Mouse (Mus musculus) intestine, embryonic 16.5 days (tissue): ENCODE measurements around the gene Nop2. TPM values are rescaled to one million over a fixed set of nuclear protein-coding genes. Genes with fewer than 3 reads are reported as not detected.

ENCODE experiments used
- ATAC-seq: fragments of 200-750 bp; cut with Nextera tagmentation; 2 replicates; pipeline ENCODE4 v1.8.0; 2017; ENCODE audit warnings: moderate TSS enrichment, moderate library complexity
- H3K27ac ChIP-seq: fragments of 300-500 bp; sonication (generic); 2 replicates; pipeline ENCODE4 v1.5.1; 2014; ENCODE audit warnings: mild to moderate bottlenecking, low read length
- H3K27me3 ChIP-seq: fragments of 300-500 bp; sonication (generic); replicated peaks from 2 replicates; pipeline ENCODE4 v1.6.1; 2014; ENCODE audit warnings: low read length, control low read depth, mixed read lengths; ENCODE audit not compliant: control insufficient read depth, insufficient read depth
- H3K36me3 ChIP-seq: fragments of 300-500 bp; sonication (generic); 2 replicates; pipeline ENCODE4 v1.6.1; 2014; ENCODE audit warnings: low read length, control low read depth; ENCODE audit not compliant: control insufficient read depth, insufficient read depth
- H3K4me1 ChIP-seq: fragments of 300-500 bp; sonication (generic); 2 replicates; pipeline ENCODE4 v1.6.1; 2014; ENCODE audit warnings: low read length, control low read depth, mixed read lengths; ENCODE audit not compliant: control insufficient read depth, insufficient read depth
- H3K4me2 ChIP-seq: fragments of 300-500 bp; sonication (generic); 2 replicates; pipeline ENCODE4 v1.6.1; 2014; ENCODE audit warnings: low read depth, low read length, control low read depth
- H3K4me3 ChIP-seq: fragments of 300-500 bp; sonication (generic); 2 replicates; pipeline ENCODE4 v1.5.1; 2014; ENCODE audit warnings: mild to moderate bottlenecking, low read length
- H3K9ac ChIP-seq: fragments of 300-500 bp; sonication (generic); 2 replicates; pipeline ENCODE4 v1.6.1; 2014; ENCODE audit warnings: low read depth, low read length
- H3K9me3 ChIP-seq: fragments of 300-500 bp; sonication (generic); 2 replicates; pipeline ENCODE4 v1.6.1; 2016; ENCODE audit warnings: low read length, control low read depth; ENCODE audit not compliant: control insufficient read depth
- WGBS: fragments of 180-500 bp; shearing (Covaris S2); extraction: QIAGEN DNeasy Blood & Tissue Kit; methylation state at CpG from one replicate; pipeline ENCODE4 v1.1.7; 2014; 5-methylcytosine and 5-hydroxymethylcytosine counted together
- polyA plus RNA-seq: library from polyadenylated mRNA; unstranded; fragments of >200 nt; fragmentation: Nextera tagmentation; extraction: Ambion mirVana; gene quantifications from 2 replicates; pipeline ENCODE4 v1.2.1, GENCODE M21; 2015

Nop2 gene
- polyA plus RNA-seq, 1 experiment from 2014 or later = 66.8 TPM

DNA sequence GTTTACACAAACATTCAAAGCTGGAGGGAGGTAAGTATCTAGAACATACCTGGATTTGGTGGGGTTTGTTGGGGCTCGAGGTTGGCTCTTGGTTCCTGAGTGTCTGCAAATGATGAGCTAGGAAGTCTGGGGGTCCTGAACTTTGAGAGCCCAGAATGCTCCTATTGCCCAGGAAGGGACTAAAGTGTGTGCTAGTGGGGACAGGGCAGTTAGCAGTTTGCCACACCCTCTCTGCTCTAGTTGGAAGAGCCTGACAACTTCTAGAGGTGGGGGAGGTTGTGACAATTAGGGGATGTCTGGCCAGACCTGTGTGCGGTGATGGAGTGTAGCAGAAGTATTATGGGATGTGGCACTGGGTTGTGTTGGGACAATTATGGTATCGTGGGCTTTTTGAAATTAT, 36.9 kb upstream of the Nop2 start:
- Histone ChIP-seq H3K9me3 (no peaks in the 10 kb centered on the region), H3K4me2 (no peak overlapping the region), H3K36me3 (no peaks in the 10 kb centered on the region; the same call in 1 of the 2 replicates), H3K4me1 (peaks cover 34% of the 10 kb centered on the region), H3K27me3 (no peaks in the 10 kb centered on the region), H3K4me3 (no peak overlapping the region), H3K9ac (no peak overlapping the region), H3K27ac (peak overlapping the region; percentile 97; the same call in 1 of the 2 replicates)
- no peak for ATAC-seq
- WGBS = 57% methylated on average over 3 of the region's 3 CpGs

- H3K4me3 ChIP-seq = peak within 1 kb of the TSS; percentile 98
- no peaks in the 10 kb centered on the region for H3K9me3 ChIP-seq
- peak within 1 kb of the TSS; percentile 97 for H3K27ac ChIP-seq
- H3K4me1 ChIP-seq = peaks cover 31% of the 10 kb centered on the region
- peak within 1 kb of the TSS; percentile 96 for H3K9ac ChIP-seq
- peak; percentile 77 for ATAC-seq
- H3K4me2 ChIP-seq = peak within 1 kb of the TSS; percentile 94
- WGBS = 2% methylated on average over 45 of the region's 45 CpGs
- H3K27me3 ChIP-seq = no peaks in the 10 kb centered on the region
- H3K36me3 ChIP-seq = peaks cover 2% of the 10 kb centered on the region; the same call in 1 of the 2 replicates
Observed at GRCm38 (mm10) chr6:125095391-125096278, 36.1 kb upstream of the Nop2 start, which contains the start of gene Chd4. Gene Chd4, plus strand, starts transcription at chr6:125095981.

- peak overlapping the region; percentile 94 for H3K4me2 ChIP-seq
Observed at GRCm38 (mm10) chr6:125096279-125096596, 35.5 kb upstream of the Nop2 start.

GRCm38 (mm10) chr6:125096597-125097345, 34.9 kb upstream of the Nop2 start:
- peak; percentile 61 for ATAC-seq

More at GRCm38 (mm10) chr6:125096279-125096596, 35.5 kb upstream of the Nop2 start:
- H3K27me3 ChIP-seq = no peaks in the 10 kb centered on the region
- peak overlapping the region; percentile 96 for H3K9ac ChIP-seq
- peak; percentile 54 for ATAC-seq
- peaks cover 29% of the 10 kb centered on the region for H3K4me1 ChIP-seq
- peaks cover 2% of the 10 kb centered on the region; the same call in 1 of the 2 replicates for H3K36me3 ChIP-seq
- peak overlapping the region; percentile 98 for H3K4me3 ChIP-seq
- no peaks in the 10 kb centered on the region for H3K9me3 ChIP-seq
- WGBS = 2% methylated on average over 17 of the region's 32 CpGs
- peak overlapping the region; percentile 97 for H3K27ac ChIP-seq

DNA sequence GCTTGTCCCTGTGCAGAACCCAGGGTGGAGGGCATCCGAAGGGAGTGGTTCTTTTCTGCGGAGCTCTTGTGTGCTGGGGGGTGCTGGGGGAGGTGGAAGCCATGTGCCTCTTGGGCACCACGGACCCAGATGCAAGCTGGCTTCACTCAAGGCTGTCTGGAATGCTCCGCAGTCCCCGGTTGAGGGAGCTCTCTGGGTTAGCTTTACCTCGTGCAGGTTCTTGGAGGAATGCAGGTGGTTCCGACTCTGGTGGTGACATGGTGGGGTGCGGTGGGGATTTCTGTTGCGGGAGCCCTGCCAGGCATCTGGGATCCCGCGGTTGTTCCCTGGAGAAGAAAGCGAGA, 34.4 kb upstream of the Nop2 start:
- Histone ChIP-seq H3K27ac (peak overlapping the region; percentile 97), H3K4me2 (peak overlapping the region; percentile 94), H3K27me3 (no peaks in the 10 kb centered on the region), H3K36me3 (peaks cover 3% of the 10 kb centered on the region; the same call in 1 of the 2 replicates), H3K4me1 (peaks cover 29% of the 10 kb centered on the region), H3K9ac (peak overlapping the region; percentile 96), H3K9me3 (no peaks in the 10 kb centered on the region), H3K4me3 (peak overlapping the region; percentile 98)
- under 1% methylated on average over 12 of the region's 12 CpGs for WGBS
- ATAC-seq = peak; percentile 10

More at GRCm38 (mm10) chr6:125096597-125097345, 34.9 kb upstream of the Nop2 start:
- no peaks in the 10 kb centered on the region for H3K27me3 ChIP-seq
- under 1% methylated on average over 41 of the region's 44 CpGs for WGBS
- peak overlapping the region; percentile 94 for H3K4me2 ChIP-seq
- H3K4me1 ChIP-seq = peaks cover 29% of the 10 kb centered on the region
- no peaks in the 10 kb centered on the region for H3K9me3 ChIP-seq
- peak overlapping the region; percentile 97 for H3K27ac ChIP-seq
- peak overlapping the region; percentile 98 for H3K4me3 ChIP-seq
- peak overlapping the region; percentile 96 for H3K9ac ChIP-seq
- H3K36me3 ChIP-seq = peaks cover 2% of the 10 kb centered on the region; the same call in 1 of the 2 replicates

GRCm38 (mm10) chr6:125097951-125098350, 33.8 kb upstream of the Nop2 start:
- no peak for ATAC-seq
- Histone ChIP-seq H3K4me1 (peaks cover 29% of the 10 kb centered on the region), H3K9ac (peak overlapping the region; percentile 96), H3K4me2 (peak overlapping the region; percentile 94), H3K27ac (no peak overlapping the region), H3K9me3 (no peaks in the 10 kb centered on the region), H3K27me3 (no peaks in the 10 kb centered on the region), H3K36me3 (peaks cover 7% of the 10 kb centered on the region; the same call in 1 of the 2 replicates), H3K4me3 (peak overlapping the region; percentile 98)
- 46% methylated on average over 8 of the region's 8 CpGs for WGBS

- Histone ChIP-seq H3K9me3 (no peaks in the 10 kb centered on the region), H3K36me3 (peaks cover 9% of the 10 kb centered on the region; the same call in 1 of the 2 replicates)
- WGBS = 58% methylated on average over 3 of the region's 3 CpGs
Observed at GRCm38 (mm10) chr6:125098513-125098912, 33.2 kb upstream of the Nop2 start.

GRCm38 (mm10) chr6:125099421-125099971, 32.2 kb upstream of the Nop2 start:
- peak overlapping the region; percentile 27 for H3K4me3 ChIP-seq
- 45% methylated on average over 5 of the region's 5 CpGs for WGBS
- no peaks in the 10 kb centered on the region for H3K9me3 ChIP-seq
- peaks cover 12% of the 10 kb centered on the region for H3K36me3 ChIP-seq
- H3K27ac ChIP-seq = peak overlapping the region; percentile 48; the same call in 1 of the 2 replicates
- H3K4me1 ChIP-seq = peaks cover 29% of the 10 kb centered on the region
- no peaks in the 10 kb centered on the region for H3K27me3 ChIP-seq
- H3K4me2 ChIP-seq = peak overlapping the region; percentile 44
- ATAC-seq = no peak
- H3K9ac ChIP-seq = peak overlapping the region; percentile 46; the same call in 1 of the 2 replicates

More at GRCm38 (mm10) chr6:125098513-125098912, 33.2 kb upstream of the Nop2 start:
- no peak overlapping the region for H3K27ac ChIP-seq
- ATAC-seq = no peak
- H3K4me1 ChIP-seq = peaks cover 29% of the 10 kb centered on the region
- peak overlapping the region; percentile 98 for H3K4me3 ChIP-seq
- H3K9ac ChIP-seq = peak overlapping the region; percentile 96
- no peaks in the 10 kb centered on the region for H3K27me3 ChIP-seq
- H3K4me2 ChIP-seq = peak overlapping the region; percentile 94

- WGBS = 90% methylated on average over 9 of the region's 9 CpGs
Observed at GRCm38 (mm10) chr6:125101444-125101843, 30.3 kb upstream of the Nop2 start.

More at GRCm38 (mm10) chr6:125101444-125101843, 30.3 kb upstream of the Nop2 start:
- peaks cover 28% of the 10 kb centered on the region for H3K36me3 ChIP-seq
- no peak overlapping the region for H3K27ac ChIP-seq
- peaks cover 29% of the 10 kb centered on the region for H3K4me1 ChIP-seq
- H3K27me3 ChIP-seq = no peaks in the 10 kb centered on the region
- ATAC-seq = no peak
- H3K4me3 ChIP-seq = no peak overlapping the region
- no peak overlapping the region for H3K9ac ChIP-seq
- no peaks in the 10 kb centered on the region for H3K9me3 ChIP-seq
- H3K4me2 ChIP-seq = no peak overlapping the region
